32 mouse cellular contexts compared by ENCODE assay signal in the genomic region with DNA sequence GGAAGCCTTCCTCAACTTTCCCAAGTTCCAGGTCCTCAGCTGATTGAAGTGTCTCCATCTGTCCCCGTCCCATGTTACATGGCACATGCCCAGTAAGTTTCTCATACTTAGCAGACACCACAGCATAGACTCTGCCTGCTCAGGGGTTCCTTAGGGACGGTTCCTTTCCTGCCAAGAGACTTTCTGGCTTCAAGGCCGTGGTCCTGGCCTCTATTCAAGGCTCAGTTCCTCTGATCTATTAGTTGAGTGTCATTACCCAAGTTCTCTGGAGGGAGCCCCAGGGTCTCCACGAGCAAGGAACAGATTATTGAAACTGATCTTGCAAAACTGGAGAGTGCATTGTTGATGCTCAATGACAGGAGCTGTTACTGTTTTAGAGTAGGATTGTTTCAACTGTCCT. TPM values are rescaled to one million over a fixed set of nuclear protein-coding genes. Genes with fewer than 3 reads are reported as not detected.
A peak's percentile ranks its signal among the peaks of the same experiment; 100 is the strongest.
DNase-seq lines count a peak whose midpoint lies in the region; ATAC-seq lines count a peak whose summit lies in the region.
"Had no signal": no experiment of that assay in that cellular context is flagged by ENCODE, and none has a peak within 500 bp of the region (broad histone marks: within the 10 kb centered on the region; RNA-seq: fewer than 3 reads in every experiment).

No protein-coding gene starts in this region.

- peaks cover 26% of the 10 kb centered on the region for H3K36me3 ChIP-seq in embryonic facial prominence, embryonic 15.5 days
- H3K36me3 ChIP-seq in embryonic facial prominence, embryonic 10.5 days (replicated peaks) = peaks cover 40% of the 10 kb centered on the region

- ATAC-seq in embryonic facial prominence, embryonic 15.5 days (ENCODE audit: insufficient number of reproducible peaks, low FRiP score, low TSS enrichment, low read depth) = 0 out of 2 replicates have a peak, but pooled peaks have one; percentile 2
- ATAC-seq: hindbrain, postnatal 0 days; intestine, embryonic 15.5 days; lung, postnatal 0 days; midbrain, embryonic 13.5 days; Patski had no signal

- no peak for DNase-seq in embryonic facial prominence, embryonic 10.5 days (ENCODE audit: low spot score)
- DNase-seq in ovary, adult 18-20 months (ENCODE audit: low spot score) = peak; percentile 51
- DNase-seq in ovary, postnatal 14 days (ENCODE audit: low spot score) = no peak
- DNase-seq in adrenal gland, postnatal 10 days = peak; percentile 80
- peak; percentile 44 for DNase-seq in testis, postnatal 14 days (ENCODE audit: low spot score)
- no peak for DNase-seq in heart, adult 9 months (ENCODE audit: low spot score in 2 of 2)
- DNase-seq: cerebellum, adult 11 months; cerebellum, adult 9-10 months; cerebellum, postnatal 36 days; gastrocnemius, postnatal 10 days; heart, postnatal 36 days; kidney, adult 2 months; kidney, postnatal 4 days; layer of hippocampus, postnatal 36 days; liver, embryonic 13.5 days; lung, adult 18-20 months; right cerebral cortex, postnatal 4 days had no signal

- no peak overlapping the region for H3K4me2 ChIP-seq in embryonic facial prominence, embryonic 15.5 days (replicated peaks)
- H3K4me2 ChIP-seq: embryonic facial prominence, embryonic 12.5 days; forebrain, embryonic 12.5 days; heart, embryonic 11.5 days; hindbrain, embryonic 12.5 days; intestine, embryonic 15.5 days; limb, embryonic 15.5 days; liver, embryonic 13.5 days; midbrain, embryonic 13.5 days; neural tube, embryonic 13.5 days had no signal

- no peak overlapping the region for H3K27ac ChIP-seq in embryonic facial prominence, embryonic 15.5 days (replicated peaks)
- H3K27ac ChIP-seq in embryonic facial prominence, embryonic 10.5 days (replicated peaks) = no peak overlapping the region
- H3K27ac ChIP-seq: embryonic facial prominence, embryonic 12.5 days; forebrain, embryonic 12.5 days; hindbrain, embryonic 12.5 days; hindbrain, postnatal 0 days; intestine, embryonic 15.5 days; kidney, postnatal 0 days; limb, embryonic 10.5 days; limb, embryonic 15.5 days; liver, embryonic 13.5 days; midbrain, embryonic 13.5 days; neural tube, embryonic 13.5 days; stomach, postnatal 0 days had no signal

- no peaks in the 10 kb centered on the region for H3K4me1 ChIP-seq in embryonic facial prominence, embryonic 15.5 days
- H3K4me1 ChIP-seq in embryonic facial prominence, embryonic 10.5 days = no peaks in the 10 kb centered on the region
- H3K4me1 ChIP-seq: embryonic facial prominence, embryonic 12.5 days; forebrain, embryonic 12.5 days; hindbrain, embryonic 12.5 days; intestine, embryonic 15.5 days; limb, embryonic 10.5 days; limb, embryonic 15.5 days; midbrain, embryonic 13.5 days; neural tube, embryonic 13.5 days had no signal

- H3K4me3 ChIP-seq in embryonic facial prominence, embryonic 15.5 days (replicated peaks) = no peak overlapping the region
- no peak overlapping the region for H3K4me3 ChIP-seq in embryonic facial prominence, embryonic 10.5 days
- H3K4me3 ChIP-seq: embryonic facial prominence, embryonic 12.5 days; forebrain, embryonic 12.5 days; hindbrain, embryonic 12.5 days; intestine, embryonic 15.5 days; limb, embryonic 10.5 days; limb, embryonic 15.5 days; liver, embryonic 13.5 days; midbrain, embryonic 13.5 days; neural tube, embryonic 13.5 days had no signal

- no peaks in the 10 kb centered on the region for H3K9me3 ChIP-seq in embryonic facial prominence, embryonic 15.5 days (replicated peaks)
- H3K9me3 ChIP-seq in embryonic facial prominence, embryonic 10.5 days = no peaks in the 10 kb centered on the region
- H3K9me3 ChIP-seq: embryonic facial prominence, embryonic 12.5 days; forebrain, embryonic 12.5 days; hindbrain, embryonic 12.5 days; intestine, embryonic 15.5 days; limb, embryonic 10.5 days; limb, embryonic 15.5 days; liver, embryonic 13.5 days; midbrain, embryonic 13.5 days; neural tube, embryonic 13.5 days had no signal

- WGBS in embryonic facial prominence, embryonic 15.5 days = 71% methylated on average over 4 of the region's 4 CpGs
- WGBS in embryonic facial prominence, embryonic 10.5 days = 82% methylated on average over 4 of the region's 4 CpGs

- no peak overlapping the region for H3K9ac ChIP-seq in embryonic facial prominence, embryonic 15.5 days
- H3K9ac ChIP-seq: embryonic facial prominence, embryonic 12.5 days; forebrain, embryonic 12.5 days; hindbrain, embryonic 12.5 days; intestine, embryonic 15.5 days; limb, embryonic 15.5 days; liver, embryonic 13.5 days; midbrain, embryonic 13.5 days; neural tube, embryonic 13.5 days had no signal

- H3K27me3 ChIP-seq in embryonic facial prominence, embryonic 15.5 days = no peaks in the 10 kb centered on the region
- no peaks in the 10 kb centered on the region for H3K27me3 ChIP-seq in embryonic facial prominence, embryonic 10.5 days (replicated peaks; ENCODE audit: low read depth, poor library complexity, severe bottlenecking)
- H3K27me3 ChIP-seq: embryonic facial prominence, embryonic 12.5 days; forebrain, embryonic 12.5 days; hindbrain, embryonic 12.5 days; intestine, embryonic 15.5 days; limb, embryonic 15.5 days; liver, embryonic 13.5 days; midbrain, embryonic 13.5 days; neural tube, embryonic 13.5 days; Patski had no signal

RNA-seq across cellular contexts. Expression of a gene that starts 9.3 kb away (rescaled TPM):
- polyA plus RNA-seq in embryonic facial prominence, embryonic 15.5 days (2015; fragmentation: Nextera tagmentation; extraction: Ambion mirVana) = 38.3 and 40.0 TPM in 2 replicates
- polyA plus RNA-seq in embryonic facial prominence, embryonic 10.5 days (2016; fragmentation: Nextera tagmentation; extraction: Ambion mirVana) = 29.4 and 31.2 TPM in 2 replicates
- total RNA-seq in adrenal gland, postnatal 10 days (2021) = 10 to 100 TPM; 84.3 to 87.3 TPM

RNA-seq across cellular contexts. Expression of a gene that starts 10.4 kb away (rescaled TPM):
- 10.8 and 12.4 TPM in 2 replicates for polyA plus RNA-seq in embryonic facial prominence, embryonic 15.5 days (2015; fragmentation: Nextera tagmentation; extraction: Ambion mirVana)
- 8.2 and 11.8 TPM in 2 replicates for polyA plus RNA-seq in embryonic facial prominence, embryonic 10.5 days (2016; fragmentation: Nextera tagmentation; extraction: Ambion mirVana)
- total RNA-seq in adrenal gland, postnatal 10 days (2021) = 100 to 1,000 TPM; 292 TPM

RNA-seq across cellular contexts. Expression of a gene that starts 24.6 kb away (rescaled TPM):
- polyA plus RNA-seq in embryonic facial prominence, embryonic 15.5 days (2015; fragmentation: Nextera tagmentation; extraction: Ambion mirVana) = 284 and 297 TPM in 2 replicates
- polyA plus RNA-seq in embryonic facial prominence, embryonic 10.5 days (2016; fragmentation: Nextera tagmentation; extraction: Ambion mirVana) = 217 and 224 TPM in 2 replicates
- total RNA-seq in adrenal gland, postnatal 10 days (2021) = 100 to 1,000 TPM; 161 to 179 TPM

RNA-seq across cellular contexts. Expression of a gene that starts 56.3 kb away (rescaled TPM):
- polyA plus RNA-seq in embryonic facial prominence, embryonic 15.5 days (2015; fragmentation: Nextera tagmentation; extraction: Ambion mirVana) = 155 and 167 TPM in 2 replicates
- polyA plus RNA-seq in embryonic facial prominence, embryonic 10.5 days (2016; fragmentation: Nextera tagmentation; extraction: Ambion mirVana) = 345 and 369 TPM in 2 replicates
- total RNA-seq in adrenal gland, postnatal 10 days (2021) = 100 to 1,000 TPM; 110 to 122 TPM

Comparison
In these comparisons a context has a peak if more than half of its experiments do, and no peak if none do; other contexts are left out.
1. DNase-seq: peak in ovary, adult 18-20 months (single experiment), adrenal gland, postnatal 10 days (single experiment) and testis, postnatal 14 days (single experiment); none in embryonic facial prominence, embryonic 10.5 days (single experiment), ovary, postnatal 14 days (single experiment) and heart, adult 9 months (0 of 2).